Mouse (Mus musculus) liver, adult 10 weeks (tissue): Measurements from ENCODE around the gene Tmem14c. TPM values are rescaled to one million over a fixed set of nuclear protein-coding genes. Genes with fewer than 3 reads are reported as not detected.

Experiments
- polyA plus RNA-seq: library from polyadenylated mRNA; stranded (reverse); fragments of 350-450 nt; fragmentation: Illumina TruSeq; extraction: RNeasy Lipid Tissue Mini Kit (QIAGEN cat#74804); gene quantifications from one replicate; pipeline ENCODE4 v1.2.3, GENCODE M21; 2014; ENCODE audit warnings: low read depth, low replicate concordance

Gene Tmem14c
- polyA plus RNA-seq, result 79.4 TPM

DNA sequence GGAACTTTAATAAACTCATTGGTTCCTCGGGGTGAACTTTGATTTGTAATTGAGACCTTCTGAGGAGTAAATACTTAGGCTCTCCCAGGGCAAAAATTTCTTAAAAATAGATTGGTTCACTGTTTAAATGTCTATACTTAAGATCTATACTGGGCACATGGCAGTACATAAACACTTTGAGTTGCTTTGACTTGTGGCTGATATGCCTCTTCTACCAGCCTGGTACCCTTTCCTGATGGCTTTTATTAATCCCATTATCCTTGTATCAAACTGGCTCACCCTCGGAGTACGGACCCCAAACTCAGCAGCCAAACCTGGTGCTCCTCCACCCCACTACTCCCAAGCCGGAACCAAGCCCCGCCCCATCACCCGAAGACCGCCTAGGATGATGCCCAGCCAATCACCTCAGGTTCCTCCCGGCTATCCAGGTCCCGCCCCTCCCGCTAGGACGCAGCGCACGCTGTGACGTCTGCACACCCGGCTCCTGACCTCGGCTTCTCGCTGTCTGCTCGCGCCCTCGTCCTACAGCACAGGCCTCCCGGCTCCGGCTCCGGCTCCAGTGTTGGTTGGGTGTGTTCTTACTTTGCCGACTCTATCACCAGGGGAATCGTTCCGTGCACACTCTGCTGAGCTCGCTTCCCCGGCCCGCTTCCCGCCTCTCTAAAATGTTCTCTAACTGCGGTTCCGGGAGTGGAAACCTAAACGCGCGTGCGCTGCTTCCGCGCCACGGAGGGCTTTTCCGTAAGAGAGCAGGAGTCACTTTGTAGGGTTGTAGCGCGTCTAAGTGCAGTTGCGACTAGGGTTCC lies at the start of gene Tmem14c:
Tmem14c (plus strand) TSS at position 464 of the 806 bp plus-strand sequence.

DNA sequence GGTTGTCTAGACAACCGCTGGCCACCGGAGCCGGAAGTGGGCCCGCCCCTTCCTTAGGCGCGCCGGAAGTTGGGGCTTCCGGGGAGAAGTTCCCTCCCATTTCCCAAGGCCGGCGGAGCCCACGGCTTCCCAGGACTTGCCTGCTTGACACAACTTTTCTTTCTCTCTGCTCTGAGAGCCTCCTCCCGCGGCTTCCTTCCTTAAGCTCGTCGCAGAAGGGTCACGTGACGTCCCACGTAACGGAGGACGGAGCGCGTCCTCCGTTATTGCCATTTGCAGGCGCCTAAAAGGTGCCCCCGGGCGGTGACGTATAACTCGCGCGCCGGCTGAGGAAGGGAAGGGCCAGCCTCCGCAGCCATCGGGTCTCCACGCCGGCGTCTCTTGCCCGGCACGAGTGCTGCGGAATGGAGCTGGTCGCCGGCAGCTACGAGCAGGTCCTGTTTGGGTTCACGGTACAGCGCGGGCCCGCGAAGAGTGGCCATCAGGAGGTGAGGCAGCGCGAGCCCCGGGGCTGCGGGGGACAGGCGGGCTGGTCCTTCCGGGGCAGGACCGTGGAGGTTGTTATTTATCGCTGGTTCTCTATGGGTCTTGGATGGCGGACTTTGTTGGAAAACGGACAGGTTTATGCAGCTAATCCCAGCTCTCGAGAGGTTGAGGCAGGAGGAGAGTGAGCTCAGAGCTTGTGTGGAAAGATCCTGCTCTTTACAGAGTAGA lies 15.0 kb upstream of the Tmem14c start, which contains the start of gene Pak1ip1:
Pak1ip1 (plus strand) TSS at position 98 of the 714 bp plus-strand sequence.

Other genes with a start within 250 kb of the Tmem14c start
- gene Gcnt2, start 156.5 kb upstream of the Tmem14c start, polyA plus RNA-seq, result 20.0 TPM
- gene Pak1ip1, start 15.3 kb upstream of the Tmem14c start, polyA plus RNA-seq, result 40.1 TPM
- not detected for gene Mak, start 63.4 kb downstream of the Tmem14c start, polyA plus RNA-seq
- gene Gcm2, start 94.7 kb downstream of the Tmem14c start, polyA plus RNA-seq, result not detected
- gene Sycp2l, start 98.0 kb downstream of the Tmem14c start, polyA plus RNA-seq, result not detected
- gene Elovl2, start 204.1 kb downstream of the Tmem14c start, polyA plus RNA-seq, result 395 TPM
- 28.9 TPM for gene Smim13, start 233.6 kb downstream of the Tmem14c start, polyA plus RNA-seq